Mouse (Mus musculus): ENCODE results near the gene Fam47e. TPM values are rescaled to one million over a fixed set of nuclear protein-coding genes. Genes with fewer than 3 reads are reported as not detected.

Fam47e gene
- polyA plus RNA-seq, 1 experiment from 2014 or later: not detected

- H3K9me3 ChIP-seq (replicated peaks): no peaks in the 10 kb centered on the region
- peaks cover 5% of the 10 kb centered on the region; the same call in 1 of the 2 replicates for H3K4me1 ChIP-seq
- H3K27ac ChIP-seq: no peak overlapping the region
- no peak overlapping the region for H3K4me3 ChIP-seq (replicated peaks)
- no peaks in the 10 kb centered on the region for H3K27me3 ChIP-seq
- H3K36me3 ChIP-seq: no peaks in the 10 kb centered on the region
- H3K4me2 ChIP-seq: no peak overlapping the region
- ATAC-seq (replicated peaks; ENCODE audit: low FRiP score): no peak
- WGBS: 100% methylated on average over 1 of the region's 1 CpGs
- H3K9ac ChIP-seq: no peak overlapping the region
Observed at GRCm38 (mm10) chr5:92555905-92556304, 1.0 kb downstream of the Fam47e start.

- Histone ChIP-seq H3K4me3 (replicated peaks) (no peak overlapping the region), H3K4me1 (peaks cover 5% of the 10 kb centered on the region; the same call in 1 of the 2 replicates), H3K9me3 (replicated peaks) (no peaks in the 10 kb centered on the region), H3K4me2 (no peak overlapping the region), H3K9ac (no peak overlapping the region), H3K27me3 (no peaks in the 10 kb centered on the region), H3K27ac (no peak overlapping the region), H3K36me3 (no peaks in the 10 kb centered on the region)
- no peak for ATAC-seq (replicated peaks; ENCODE audit: low FRiP score)
- WGBS: 85% methylated on average over 1 of the region's 1 CpGs
Observed at GRCm38 (mm10) chr5:92557508-92557907, 2.6 kb downstream of the Fam47e start.

- H3K27me3 ChIP-seq: no peaks in the 10 kb centered on the region
- no peak overlapping the region for H3K4me3 ChIP-seq (replicated peaks)
- no peaks in the 10 kb centered on the region for H3K9me3 ChIP-seq (replicated peaks)
- no peaks in the 10 kb centered on the region for H3K4me1 ChIP-seq
- no peak overlapping the region for H3K27ac ChIP-seq
- H3K9ac ChIP-seq: no peak overlapping the region
- no peaks in the 10 kb centered on the region for H3K36me3 ChIP-seq
- 76% methylated on average over 2 of the region's 2 CpGs for WGBS
- ATAC-seq (replicated peaks; ENCODE audit: low FRiP score): no peak
- no peak overlapping the region for H3K4me2 ChIP-seq
Observed at GRCm38 (mm10) chr5:92560201-92560600, 5.3 kb downstream of the Fam47e start.

GRCm38 (mm10) chr5:92562002-92562401, 7.1 kb downstream of the Fam47e start:
- Histone ChIP-seq H3K27me3 (no peaks in the 10 kb centered on the region), H3K27ac (no peak overlapping the region), H3K4me2 (no peak overlapping the region), H3K36me3 (no peaks in the 10 kb centered on the region), H3K9me3 (replicated peaks) (no peaks in the 10 kb centered on the region), H3K4me3 (replicated peaks) (no peak overlapping the region), H3K4me1 (no peaks in the 10 kb centered on the region), H3K9ac (no peak overlapping the region)
- 64% methylated on average over 13 of the region's 13 CpGs for WGBS
- no peak for ATAC-seq (replicated peaks; ENCODE audit: low FRiP score)

- Histone ChIP-seq H3K27me3 (no peaks in the 10 kb centered on the region), H3K9me3 (replicated peaks) (no peaks in the 10 kb centered on the region), H3K9ac (no peak overlapping the region), H3K4me1 (no peaks in the 10 kb centered on the region), H3K4me3 (replicated peaks) (no peak overlapping the region), H3K27ac (no peak overlapping the region), H3K36me3 (no peaks in the 10 kb centered on the region), H3K4me2 (no peak overlapping the region)
- WGBS: 75% methylated on average over 4 of the region's 4 CpGs
- ATAC-seq (replicated peaks; ENCODE audit: low FRiP score): no peak
Observed at GRCm38 (mm10) chr5:92571232-92571631, 16.4 kb downstream of the Fam47e start.

GRCm38 (mm10) chr5:92579559-92579958, 24.7 kb downstream of the Fam47e start:
- Histone ChIP-seq H3K27me3 (no peaks in the 10 kb centered on the region), H3K4me2 (no peak overlapping the region), H3K4me3 (replicated peaks) (no peak overlapping the region), H3K4me1 (no peaks in the 10 kb centered on the region), H3K9me3 (replicated peaks) (no peaks in the 10 kb centered on the region), H3K9ac (no peak overlapping the region), H3K36me3 (no peaks in the 10 kb centered on the region), H3K27ac (no peak overlapping the region)
- WGBS: 84% methylated on average over 14 of the region's 14 CpGs
- no peak for ATAC-seq (replicated peaks; ENCODE audit: low FRiP score)

GRCm38 (mm10) chr5:92585932-92586331, 31.1 kb downstream of the Fam47e start:
- Histone ChIP-seq H3K27ac (no peak overlapping the region), H3K9me3 (replicated peaks) (no peaks in the 10 kb centered on the region), H3K9ac (no peak overlapping the region), H3K27me3 (no peaks in the 10 kb centered on the region), H3K4me1 (no peaks in the 10 kb centered on the region), H3K4me3 (replicated peaks) (no peak overlapping the region), H3K4me2 (no peak overlapping the region), H3K36me3 (no peaks in the 10 kb centered on the region)
- WGBS: 42% methylated on average over 10 of the region's 10 CpGs
- ATAC-seq (replicated peaks; ENCODE audit: low FRiP score): no peak

- Histone ChIP-seq H3K9me3 (replicated peaks) (no peaks in the 10 kb centered on the region), H3K36me3 (no peaks in the 10 kb centered on the region), H3K9ac (no peak overlapping the region), H3K4me2 (no peak overlapping the region), H3K27ac (no peak overlapping the region), H3K4me3 (replicated peaks) (no peak overlapping the region), H3K27me3 (no peaks in the 10 kb centered on the region), H3K4me1 (no peaks in the 10 kb centered on the region)
- ATAC-seq (replicated peaks; ENCODE audit: low FRiP score): no peak
- 64% methylated on average over 5 of the region's 5 CpGs for WGBS
Observed at GRCm38 (mm10) chr5:92595026-92595425, 40.2 kb downstream of the Fam47e start.

- Histone ChIP-seq H3K4me2 (no peak overlapping the region), H3K9ac (no peak overlapping the region), H3K36me3 (no peaks in the 10 kb centered on the region), H3K4me3 (replicated peaks) (no peak overlapping the region), H3K4me1 (no peaks in the 10 kb centered on the region), H3K27me3 (peaks cover 4% of the 10 kb centered on the region; the same call in 1 of the 2 replicates), H3K9me3 (replicated peaks) (no peaks in the 10 kb centered on the region), H3K27ac (no peak overlapping the region)
- ATAC-seq (replicated peaks; ENCODE audit: low FRiP score): no peak
- WGBS: 92% methylated on average over 8 of the region's 8 CpGs
Observed at GRCm38 (mm10) chr5:92596865-92597264, 42.0 kb downstream of the Fam47e start.

- ATAC-seq (replicated peaks; ENCODE audit: low FRiP score): no peak
Observed at GRCm38 (mm10) chr5:92599030-92599429, 44.2 kb downstream of the Fam47e start.

GRCm38 (mm10) chr5:92602691-92603690, 48.1 kb downstream of the Fam47e start, which contains the start of gene Stbd1:
Gene Stbd1, plus strand, starts transcription at chr5:92603041.
- ATAC-seq (replicated peaks; ENCODE audit: low FRiP score): peak; percentile 98
- Histone ChIP-seq H3K27me3 (peaks cover 8% of the 10 kb centered on the region; the same call in 1 of the 2 replicates), H3K9me3 (replicated peaks) (no peaks in the 10 kb centered on the region), H3K9ac (peak within 1 kb of the TSS; percentile 70), H3K4me1 (peaks cover 28% of the 10 kb centered on the region), H3K36me3 (no peaks in the 10 kb centered on the region), H3K27ac (peak within 1 kb of the TSS; percentile 77), H3K4me2 (peak within 1 kb of the TSS; percentile 96), H3K4me3 (replicated peaks) (peak within 1 kb of the TSS; percentile 76)
- WGBS: under 1% methylated on average over 68 of the region's 69 CpGs

More at GRCm38 (mm10) chr5:92599030-92599429, 44.2 kb downstream of the Fam47e start:
- 73% methylated on average over 10 of the region's 10 CpGs for WGBS
- H3K36me3 ChIP-seq: no peaks in the 10 kb centered on the region
- no peak overlapping the region for H3K4me2 ChIP-seq
- H3K4me1 ChIP-seq: peaks cover 14% of the 10 kb centered on the region
- H3K27ac ChIP-seq: no peak overlapping the region
- H3K27me3 ChIP-seq: peaks cover 4% of the 10 kb centered on the region; the same call in 1 of the 2 replicates
- no peak overlapping the region for H3K9ac ChIP-seq
- no peaks in the 10 kb centered on the region for H3K9me3 ChIP-seq (replicated peaks)
- H3K4me3 ChIP-seq (replicated peaks): no peak overlapping the region

- ATAC-seq (replicated peaks; ENCODE audit: low FRiP score): no peak
- Histone ChIP-seq H3K27ac (peak overlapping the region; percentile 41), H3K36me3 (no peaks in the 10 kb centered on the region)
Observed at GRCm38 (mm10) chr5:92604452-92605247, 49.8 kb downstream of the Fam47e start.

More at GRCm38 (mm10) chr5:92604452-92605247, 49.8 kb downstream of the Fam47e start:
- Histone ChIP-seq H3K4me2 (peak overlapping the region; percentile 96), H3K4me3 (replicated peaks) (peak overlapping the region; percentile 76), H3K9me3 (replicated peaks) (no peaks in the 10 kb centered on the region), H3K9ac (no peak overlapping the region), H3K4me1 (peaks cover 28% of the 10 kb centered on the region), H3K27me3 (peaks cover 8% of the 10 kb centered on the region; the same call in 1 of the 2 replicates)
- 45% methylated on average over 10 of the region's 10 CpGs for WGBS

All from kidney, embryonic 15.5 days (tissue).